Mouse (Mus musculus) intestine, embryonic 14.5 days (tissue): ENCODE measurements around the gene Igfbp2. TPM values are rescaled to one million over a fixed set of nuclear protein-coding genes. Genes with fewer than 3 reads are reported as not detected.

ENCODE experiments used
- ATAC-seq: fragments of 200-750 bp; cut with Nextera tagmentation; replicated peaks from 2 replicates; pipeline ENCODE4 v1.8.0; 2017; ENCODE audit warnings: low read depth, moderate number of reproducible peaks, moderate TSS enrichment, moderate library complexity; ENCODE audit not compliant: low FRiP score, low TSS enrichment
- DNase-seq: peaks from one replicate; pipeline ENCODE4 v3.0.0-alpha.2; 2018; ENCODE audit warnings: low spot score
- H3K27ac ChIP-seq: fragments of 300-500 bp; sonication (generic); 2 replicates; pipeline ENCODE4 v1.5.1; 2014; ENCODE audit warnings: low read depth, mild to moderate bottlenecking, control low read depth
- H3K27me3 ChIP-seq: fragments of 300-500 bp; sonication (generic); replicated peaks from 2 replicates; pipeline ENCODE4 v1.6.1; 2014; ENCODE audit warnings: low read length, control low read depth; ENCODE audit not compliant: control insufficient read depth, insufficient read depth
- H3K36me3 ChIP-seq: fragments of 300-500 bp; sonication (generic); 2 replicates; pipeline ENCODE4 v1.6.1; 2014; ENCODE audit warnings: low read length, control low read depth; ENCODE audit not compliant: control insufficient read depth, insufficient read depth
- H3K4me1 ChIP-seq: fragments of 300-500 bp; sonication (generic); replicated peaks from 2 replicates; pipeline ENCODE4 v1.6.1; 2014; ENCODE audit warnings: low read length, control low read depth, mixed read lengths; ENCODE audit not compliant: control insufficient read depth, insufficient read depth
- H3K4me2 ChIP-seq: fragments of 300-500 bp; sonication (generic); 2 replicates; pipeline ENCODE4 v1.6.1; 2014; ENCODE audit warnings: low read length
- H3K4me3 ChIP-seq: fragments of 300-500 bp; sonication (generic); 2 replicates; pipeline ENCODE4 v1.5.1; 2014; ENCODE audit warnings: low read depth, low read length, control low read depth, mixed read lengths
- H3K9ac ChIP-seq: fragments of 300-500 bp; sonication (generic); 2 replicates; pipeline ENCODE4 v1.6.1; 2014; ENCODE audit warnings: mild to moderate bottlenecking, low read length
- H3K9me3 ChIP-seq: fragments of 300-500 bp; sonication (generic); 2 replicates; pipeline ENCODE4 v1.6.1; 2016; ENCODE audit warnings: low read length, control low read depth; ENCODE audit not compliant: control insufficient read depth
- WGBS: fragments of 180-500 bp; shearing (Covaris S2); extraction: QIAGEN DNeasy Blood & Tissue Kit; methylation state at CpG from one replicate; pipeline ENCODE4 v1.1.7; 2014; 5-methylcytosine and 5-hydroxymethylcytosine counted together
- polyA plus RNA-seq: library from polyadenylated mRNA; unstranded; fragments of >200 nt; fragmentation: Nextera tagmentation; extraction: Ambion mirVana; gene quantifications from 2 replicates; pipeline ENCODE4 v1.2.1, GENCODE M21; 2014

Igfbp2 gene
- polyA plus RNA-seq, 1 experiment from 2014 or later, result 194 TPM

- Histone ChIP-seq H3K4me2 (peak overlapping the region; percentile 98), H3K27ac (peak overlapping the region; percentile 27; the same call in 1 of the 2 replicates), H3K9me3 (no peaks in the 10 kb centered on the region), H3K9ac (peak overlapping the region; percentile 63), H3K4me3 (peak overlapping the region; percentile 59), H3K4me1 (peaks cover 25% of the 10 kb centered on the region), H3K27me3 (no peaks in the 10 kb centered on the region), H3K36me3 (no peaks in the 10 kb centered on the region)
- 0% methylated on average over 35 of the region's 37 CpGs for WGBS
- peak; percentile 54 for ATAC-seq
- DNase-seq, result peak; percentile 82
Observed at GRCm38 (mm10) chr1:72824707-72825101, 401 bp downstream of the Igfbp2 start.

- ATAC-seq, result no peak; the same call in 1 of the 2 replicates
- 1% methylated on average over 19 of the region's 20 CpGs for WGBS
Observed at GRCm38 (mm10) chr1:72825286-72825685, 983 bp downstream of the Igfbp2 start.

GRCm38 (mm10) chr1:72825921-72826320 lies 1.6 kb downstream of the Igfbp2 start:
- Histone ChIP-seq H3K27me3 (no peaks in the 10 kb centered on the region), H3K4me2 (peak overlapping the region; percentile 98), H3K9me3 (no peaks in the 10 kb centered on the region), H3K9ac (peak overlapping the region; percentile 63), H3K4me1 (peaks cover 25% of the 10 kb centered on the region), H3K4me3 (peak overlapping the region; percentile 59), H3K27ac (no peak overlapping the region), H3K36me3 (no peaks in the 10 kb centered on the region)
- DNase-seq (no peak), ATAC-seq (no peak)
- WGBS, result 17% methylated on average over 4 of the region's 4 CpGs

More at GRCm38 (mm10) chr1:72825286-72825685, 983 bp downstream of the Igfbp2 start:
- no peaks in the 10 kb centered on the region for H3K36me3 ChIP-seq
- no peaks in the 10 kb centered on the region for H3K27me3 ChIP-seq
- DNase-seq, result no peak
- no peaks in the 10 kb centered on the region for H3K9me3 ChIP-seq
- peak overlapping the region; percentile 98 for H3K4me2 ChIP-seq
- H3K27ac ChIP-seq, result peak overlapping the region; percentile 27; the same call in 1 of the 2 replicates
- H3K4me1 ChIP-seq, result peaks cover 25% of the 10 kb centered on the region
- H3K9ac ChIP-seq, result peak overlapping the region; percentile 63
- H3K4me3 ChIP-seq, result peak overlapping the region; percentile 59

GRCm38 (mm10) chr1:72826446-72826845 lies 2.1 kb downstream of the Igfbp2 start:
- Histone ChIP-seq H3K4me1 (peaks cover 25% of the 10 kb centered on the region), H3K27me3 (no peaks in the 10 kb centered on the region), H3K36me3 (no peaks in the 10 kb centered on the region), H3K27ac (peak overlapping the region; percentile 47; the same call in 1 of the 2 replicates), H3K9ac (peak overlapping the region; percentile 63), H3K4me3 (peak overlapping the region; percentile 59), H3K9me3 (peaks cover 4% of the 10 kb centered on the region; the same call in 1 of the 2 replicates), H3K4me2 (peak overlapping the region; percentile 98)
- DNase-seq (no peak), ATAC-seq (no peak)
- 10% methylated on average over 6 of the region's 6 CpGs for WGBS

- Histone ChIP-seq H3K4me2 (peak overlapping the region; percentile 98), H3K27ac (peak overlapping the region; percentile 47; the same call in 1 of the 2 replicates), H3K4me1 (peaks cover 25% of the 10 kb centered on the region), H3K9me3 (peaks cover 4% of the 10 kb centered on the region; the same call in 1 of the 2 replicates), H3K9ac (peak overlapping the region; percentile 63), H3K4me3 (peak overlapping the region; percentile 59), H3K27me3 (no peaks in the 10 kb centered on the region), H3K36me3 (no peaks in the 10 kb centered on the region)
- ATAC-seq, result no peak
- WGBS, result 11% methylated on average over 7 of the region's 7 CpGs
- no peak for DNase-seq
Observed at GRCm38 (mm10) chr1:72826931-72827330, 2.6 kb downstream of the Igfbp2 start.

- 35% methylated on average over 12 of the region's 12 CpGs for WGBS
- peaks cover 25% of the 10 kb centered on the region for H3K4me1 ChIP-seq
- H3K27ac ChIP-seq, result no peak overlapping the region
- peaks cover 4% of the 10 kb centered on the region; the same call in 1 of the 2 replicates for H3K9me3 ChIP-seq
- no peak for ATAC-seq
- H3K36me3 ChIP-seq, result no peaks in the 10 kb centered on the region
- H3K27me3 ChIP-seq, result no peaks in the 10 kb centered on the region
- no peak overlapping the region for H3K9ac ChIP-seq
- H3K4me3 ChIP-seq, result 0 out of 2 replicates have a peak overlapping the region, but pooled peaks have one; percentile 59
- DNase-seq, result peak; percentile 58
- peak overlapping the region; percentile 98 for H3K4me2 ChIP-seq
Observed at GRCm38 (mm10) chr1:72827411-72828315, 3.4 kb downstream of the Igfbp2 start.

GRCm38 (mm10) chr1:72828843-72829242 lies 4.5 kb downstream of the Igfbp2 start:
- DNase-seq (no peak), ATAC-seq (no peak)
- Histone ChIP-seq H3K9ac (no peak overlapping the region), H3K4me3 (no peak overlapping the region), H3K4me1 (peaks cover 22% of the 10 kb centered on the region), H3K27ac (no peak overlapping the region), H3K9me3 (peaks cover 4% of the 10 kb centered on the region; the same call in 1 of the 2 replicates), H3K27me3 (no peaks in the 10 kb centered on the region), H3K4me2 (no peak overlapping the region), H3K36me3 (no peaks in the 10 kb centered on the region)
- 95% methylated on average over 5 of the region's 5 CpGs for WGBS

- no peaks in the 10 kb centered on the region for H3K27me3 ChIP-seq
- H3K4me2 ChIP-seq, result no peak overlapping the region
- DNase-seq (no peak), ATAC-seq (no peak)
- no peak overlapping the region for H3K9ac ChIP-seq
- no peak overlapping the region for H3K4me3 ChIP-seq
- 95% methylated on average over 2 of the region's 2 CpGs for WGBS
- H3K27ac ChIP-seq, result no peak overlapping the region
- H3K9me3 ChIP-seq, result peaks cover 4% of the 10 kb centered on the region; the same call in 1 of the 2 replicates
- no peaks in the 10 kb centered on the region for H3K36me3 ChIP-seq
- H3K4me1 ChIP-seq, result peaks cover 22% of the 10 kb centered on the region
Observed at GRCm38 (mm10) chr1:72830485-72830884, 6.2 kb downstream of the Igfbp2 start.
